Mouse (Mus musculus) C2C12 (cell line): ENCODE results near the gene Cdkn2aip. TPM values are rescaled to one million over a fixed set of nuclear protein-coding genes. Genes with fewer than 3 reads are reported as not detected.
A peak's percentile ranks its signal among the peaks of the same experiment; 100 is the strongest.

Experiments used
- H3K27me3 ChIP-seq: one replicate; pipeline ENCODE4 v1.6.1; 2011; ENCODE audit not compliant: control insufficient read depth, insufficient read depth, insufficient read length
- H3K36me3 ChIP-seq: one replicate; pipeline ENCODE4 v1.6.1; 2011; ENCODE audit not compliant: control insufficient read depth, insufficient read depth
- H3K4me3 ChIP-seq: one replicate; pipeline ENCODE4 v1.5.1; 2011; ENCODE audit warnings: mild to moderate bottlenecking, control low read depth; ENCODE audit not compliant: poor library complexity, insufficient read depth, severe bottlenecking
- H3K79me2 ChIP-seq: one replicate; pipeline ENCODE4 v1.6.1; 2011; ENCODE audit not compliant: control insufficient read depth, insufficient read depth
- H3K79me3 ChIP-seq: one replicate; pipeline ENCODE4 v1.6.1; 2011; ENCODE audit warnings: low read depth, control low read depth
- H3ac ChIP-seq: one replicate; pipeline ENCODE3; 2011; ENCODE audit warnings: low read depth; ENCODE audit not compliant: control insufficient read depth, insufficient read length
- CEBPB ChIP-seq: IDR thresholded peaks from one replicate; pipeline ENCODE4 v1.6.1; 2011; ENCODE audit warnings: low read depth, mild to moderate bottlenecking, control low read depth, moderate library complexity
- CTCF ChIP-seq: IDR thresholded peaks from one replicate; pipeline ENCODE4 v1.5.1; 2011; ENCODE audit not compliant: control insufficient read depth, insufficient read depth, insufficient read length
- FOSL1 ChIP-seq: IDR thresholded peaks from one replicate; pipeline ENCODE4 v1.8.0; 2011; ENCODE audit warnings: mild to moderate bottlenecking, low read length; ENCODE audit not compliant: poor library complexity, insufficient read depth, severe bottlenecking
- MAX ChIP-seq: IDR thresholded peaks from one replicate; pipeline ENCODE4 v1.6.1; 2011; ENCODE audit warnings: mild to moderate bottlenecking, control low read depth
- MYOD1 ChIP-seq: IDR thresholded peaks from one replicate; pipeline ENCODE4 v1.6.1; 2011; ENCODE audit warnings: low read depth; ENCODE audit not compliant: control insufficient read depth, insufficient read length
- MYOG ChIP-seq: IDR thresholded peaks from one replicate; pipeline ENCODE4 v1.6.1; 2011; ENCODE audit not compliant: control insufficient read depth, insufficient read length; ENCODE audit errors: extremely low read depth
- USF1 ChIP-seq: IDR thresholded peaks from one replicate; pipeline ENCODE4 v1.6.1; 2011; ENCODE audit warnings: low read depth, mild to moderate bottlenecking, control low read depth, moderate library complexity
- polyA plus RNA-seq: library from polyadenylated mRNA; unstranded; fragments of >200 nt; fragmentation: generic; extraction: Trizol; gene quantifications from one replicate; pipeline ENCODE4 v1.2.1, GENCODE M21; 2012; ENCODE audit warnings: missing spikeins

The Cdkn2aip gene
- polyA plus RNA-seq, 1 experiment: 3.8 TPM

GRCm38 (mm10) chr8:47693119-47693518 is 20.6 kb downstream of the Cdkn2aip start:
- no peaks in the 10 kb centered on the region for H3K79me2 ChIP-seq
- no peak overlapping the region for H3ac ChIP-seq
- no peaks in the 10 kb centered on the region for H3K27me3 ChIP-seq
- H3K36me3 ChIP-seq: no peaks in the 10 kb centered on the region
- no peak overlapping the region for H3K4me3 ChIP-seq
- TF ChIP-seq USF1 (no peak), CEBPB (peak; percentile 42), CTCF (peak; percentile 37)
- H3K79me3 ChIP-seq: no peaks in the 10 kb centered on the region

GRCm38 (mm10) chr8:47691831-47692230 is 21.9 kb downstream of the Cdkn2aip start:
- TF ChIP-seq FOSL1: no peak
- no peak for TF ChIP-seq USF1
- TF ChIP-seq MAX: no peak
- TF ChIP-seq CEBPB: no peak
- no peak for TF ChIP-seq CTCF
- TF ChIP-seq MYOG: no peak
- no peak for TF ChIP-seq MYOD1
- H3K79me2 ChIP-seq: no peaks in the 10 kb centered on the region
- no peaks in the 10 kb centered on the region for H3K36me3 ChIP-seq
- no peak overlapping the region for H3K4me3 ChIP-seq
- no peaks in the 10 kb centered on the region for H3K79me3 ChIP-seq
- no peak overlapping the region for H3ac ChIP-seq
- H3K27me3 ChIP-seq: no peaks in the 10 kb centered on the region

GRCm38 (mm10) chr8:47691303-47691702 is 22.4 kb downstream of the Cdkn2aip start:
- H3K79me2 ChIP-seq: no peaks in the 10 kb centered on the region
- TF ChIP-seq MYOG (no peak), MAX (no peak), MYOD1 (no peak), CEBPB (no peak), CTCF (no peak), FOSL1 (no peak), USF1 (no peak)
- H3K27me3 ChIP-seq: no peaks in the 10 kb centered on the region
- H3ac ChIP-seq: no peak overlapping the region
- H3K4me3 ChIP-seq: no peak overlapping the region
- no peaks in the 10 kb centered on the region for H3K36me3 ChIP-seq
- H3K79me3 ChIP-seq: no peaks in the 10 kb centered on the region

GRCm38 (mm10) chr8:47690674-47691078 is 23.1 kb downstream of the Cdkn2aip start:
- Histone ChIP-seq H3K27me3 (no peaks in the 10 kb centered on the region), H3ac (no peak overlapping the region), H3K79me2 (no peaks in the 10 kb centered on the region), H3K36me3 (no peaks in the 10 kb centered on the region), H3K79me3 (no peaks in the 10 kb centered on the region), H3K4me3 (no peak overlapping the region)
- TF ChIP-seq CTCF (no peak), FOSL1 (no peak), USF1 (no peak), MYOG (no peak), MYOD1 (no peak), MAX (no peak)

GRCm38 (mm10) chr8:47689704-47690326 is 23.9 kb downstream of the Cdkn2aip start:
- no peak overlapping the region for H3ac ChIP-seq
- no peaks in the 10 kb centered on the region for H3K79me3 ChIP-seq
- no peaks in the 10 kb centered on the region for H3K27me3 ChIP-seq
- no peaks in the 10 kb centered on the region for H3K36me3 ChIP-seq
- no peak overlapping the region for H3K4me3 ChIP-seq
- no peaks in the 10 kb centered on the region for H3K79me2 ChIP-seq
- TF ChIP-seq CTCF: no peak
- TF ChIP-seq MYOG: no peak
- no peak for TF ChIP-seq MAX
- TF ChIP-seq CEBPB: no peak
- TF ChIP-seq FOSL1: no peak
- no peak for TF ChIP-seq USF1
- TF ChIP-seq MYOD1: no peak

GRCm38 (mm10) chr8:47684441-47684840 is 29.3 kb downstream of the Cdkn2aip start:
- Histone ChIP-seq H3K36me3 (peaks cover under 1% of the 10 kb centered on the region), H3K79me2 (no peaks in the 10 kb centered on the region), H3K79me3 (no peaks in the 10 kb centered on the region), H3K4me3 (no peak overlapping the region), H3ac (no peak overlapping the region), H3K27me3 (no peaks in the 10 kb centered on the region)
- TF ChIP-seq MAX (no peak), FOSL1 (no peak)
